Mouse (Mus musculus): ENCODE results near the gene Cenpx. TPM values are rescaled to one million over a fixed set of nuclear protein-coding genes. Genes with fewer than 3 reads are reported as not detected.
A peak's percentile ranks its signal among the peaks of the same experiment; 100 is the strongest.

Cenpx gene
- polyA plus RNA-seq, 1 experiment from 2014 or later: 99.1 TPM

DNA sequence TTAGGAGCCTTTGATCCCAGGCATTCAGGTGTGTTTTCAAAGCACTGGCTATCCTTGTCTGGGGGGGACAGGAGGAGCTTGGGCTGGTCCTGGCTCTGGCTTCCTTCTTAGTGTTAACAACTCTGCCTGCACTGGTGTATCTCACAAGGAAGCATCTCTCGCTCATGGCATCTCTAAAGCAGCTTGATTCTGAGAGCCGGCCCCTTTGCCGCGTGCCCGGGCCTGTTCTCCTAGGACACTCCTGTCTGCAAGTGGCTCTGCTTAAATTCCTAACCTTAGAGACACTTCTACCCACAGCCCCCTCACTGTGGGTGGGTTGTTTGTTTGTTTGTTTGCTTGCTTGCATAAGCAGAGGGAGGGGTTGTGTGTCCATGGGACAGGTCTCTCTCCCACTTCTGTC lies 5.6 kb downstream of the Cenpx start:
- 25% methylated on average over 5 of the region's 5 CpGs for WGBS
- peaks cover 43% of the 10 kb centered on the region for H3K36me3 ChIP-seq (ENCODE audit: control insufficient read depth, insufficient read depth, low read length)
- peaks cover 29% of the 10 kb centered on the region for H3K4me1 ChIP-seq (ENCODE audit: control insufficient read depth, insufficient read depth, low read length)
- H3K4me3 ChIP-seq (replicated peaks; ENCODE audit: low read depth, low read length): no peak overlapping the region
- no peak for DNase-seq
- no peak overlapping the region for H3K4me2 ChIP-seq (ENCODE audit: low read length)
- H3K27me3 ChIP-seq (ENCODE audit: control insufficient read depth, insufficient read depth, low read length): no peaks in the 10 kb centered on the region
- H3K27ac ChIP-seq (replicated peaks; ENCODE audit: low read depth, low read length): peak overlapping the region; percentile 52; the same call in 1 of the 2 replicates
- no peak for ATAC-seq (ENCODE audit: low FRiP score, low TSS enrichment)
- no peak overlapping the region for H3K9ac ChIP-seq (replicated peaks; ENCODE audit: low read length)
- H3K9me3 ChIP-seq (ENCODE audit: control insufficient read depth, low read length): no peaks in the 10 kb centered on the region

DNA sequence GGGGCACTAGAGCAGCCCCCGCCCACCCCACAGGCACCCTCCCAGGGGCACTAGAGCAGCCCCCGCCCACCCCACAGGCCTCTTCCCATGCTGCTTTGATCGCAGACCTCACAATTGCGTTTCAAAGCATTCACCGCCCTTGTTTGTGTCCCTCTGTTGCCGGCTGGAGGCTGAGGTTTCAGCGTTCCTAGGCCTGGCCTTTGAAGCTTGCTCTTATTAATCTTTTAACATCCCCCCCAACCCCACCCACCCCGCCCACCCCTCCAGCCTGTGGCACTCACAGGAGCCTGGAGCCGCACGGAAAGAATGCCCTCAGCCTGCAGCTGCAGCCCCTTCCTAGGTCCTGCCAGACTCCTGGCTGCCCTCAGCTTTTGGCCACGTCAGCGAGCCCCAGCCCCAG lies 6.3 kb downstream of the Cenpx start:
- Histone ChIP-seq H3K9me3 (ENCODE audit: control insufficient read depth, low read length) (no peaks in the 10 kb centered on the region), H3K4me2 (ENCODE audit: low read length) (no peak overlapping the region), H3K4me1 (ENCODE audit: control insufficient read depth, insufficient read depth, low read length) (peaks cover 23% of the 10 kb centered on the region), H3K27ac (replicated peaks; ENCODE audit: low read depth, low read length) (peak overlapping the region; percentile 52; the same call in 1 of the 2 replicates), H3K36me3 (ENCODE audit: control insufficient read depth, insufficient read depth, low read length) (peaks cover 47% of the 10 kb centered on the region), H3K4me3 (replicated peaks; ENCODE audit: low read depth, low read length) (no peak overlapping the region), H3K9ac (replicated peaks; ENCODE audit: low read length) (no peak overlapping the region; the same call in 1 of the 2 replicates), H3K27me3 (ENCODE audit: control insufficient read depth, insufficient read depth, low read length) (no peaks in the 10 kb centered on the region)
- DNase-seq: peak; percentile 52
- ATAC-seq (ENCODE audit: low FRiP score, low TSS enrichment): peak; percentile 17; the same call in 1 of the 2 replicates
- WGBS: 3% methylated on average over 11 of the region's 12 CpGs

DNA sequence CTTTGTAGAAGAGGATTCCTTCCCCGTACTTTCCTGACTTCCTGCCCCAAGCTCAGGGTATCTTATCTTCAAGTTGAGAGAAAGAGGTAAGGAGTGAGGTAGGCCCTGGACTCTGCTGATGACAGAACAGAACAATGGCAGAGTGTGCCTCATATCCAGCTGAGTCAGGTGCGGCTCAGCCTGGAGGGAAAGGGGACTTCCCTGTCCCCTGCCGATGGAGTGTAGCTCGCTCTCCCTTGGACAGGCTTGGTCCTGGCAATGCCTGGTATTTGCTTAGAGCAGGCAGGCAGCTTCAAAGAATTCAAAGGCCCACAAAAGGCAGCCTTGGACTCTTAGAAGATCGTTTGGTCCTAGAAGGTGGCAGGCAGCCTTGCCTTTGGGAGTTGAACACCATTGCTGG lies 7.4 kb downstream of the Cenpx start:
- Histone ChIP-seq H3K27ac (replicated peaks; ENCODE audit: low read depth, low read length) (no peak overlapping the region), H3K9ac (replicated peaks; ENCODE audit: low read length) (no peak overlapping the region), H3K4me2 (ENCODE audit: low read length) (no peak overlapping the region), H3K4me1 (ENCODE audit: control insufficient read depth, insufficient read depth, low read length) (peaks cover 23% of the 10 kb centered on the region), H3K9me3 (ENCODE audit: control insufficient read depth, low read length) (no peaks in the 10 kb centered on the region), H3K27me3 (ENCODE audit: control insufficient read depth, insufficient read depth, low read length) (no peaks in the 10 kb centered on the region), H3K4me3 (replicated peaks; ENCODE audit: low read depth, low read length) (no peak overlapping the region), H3K36me3 (ENCODE audit: control insufficient read depth, insufficient read depth, low read length) (peaks cover 51% of the 10 kb centered on the region)
- WGBS: 56% methylated on average over 5 of the region's 5 CpGs
- ATAC-seq (ENCODE audit: low FRiP score, low TSS enrichment): no peak
- DNase-seq: no peak

DNA sequence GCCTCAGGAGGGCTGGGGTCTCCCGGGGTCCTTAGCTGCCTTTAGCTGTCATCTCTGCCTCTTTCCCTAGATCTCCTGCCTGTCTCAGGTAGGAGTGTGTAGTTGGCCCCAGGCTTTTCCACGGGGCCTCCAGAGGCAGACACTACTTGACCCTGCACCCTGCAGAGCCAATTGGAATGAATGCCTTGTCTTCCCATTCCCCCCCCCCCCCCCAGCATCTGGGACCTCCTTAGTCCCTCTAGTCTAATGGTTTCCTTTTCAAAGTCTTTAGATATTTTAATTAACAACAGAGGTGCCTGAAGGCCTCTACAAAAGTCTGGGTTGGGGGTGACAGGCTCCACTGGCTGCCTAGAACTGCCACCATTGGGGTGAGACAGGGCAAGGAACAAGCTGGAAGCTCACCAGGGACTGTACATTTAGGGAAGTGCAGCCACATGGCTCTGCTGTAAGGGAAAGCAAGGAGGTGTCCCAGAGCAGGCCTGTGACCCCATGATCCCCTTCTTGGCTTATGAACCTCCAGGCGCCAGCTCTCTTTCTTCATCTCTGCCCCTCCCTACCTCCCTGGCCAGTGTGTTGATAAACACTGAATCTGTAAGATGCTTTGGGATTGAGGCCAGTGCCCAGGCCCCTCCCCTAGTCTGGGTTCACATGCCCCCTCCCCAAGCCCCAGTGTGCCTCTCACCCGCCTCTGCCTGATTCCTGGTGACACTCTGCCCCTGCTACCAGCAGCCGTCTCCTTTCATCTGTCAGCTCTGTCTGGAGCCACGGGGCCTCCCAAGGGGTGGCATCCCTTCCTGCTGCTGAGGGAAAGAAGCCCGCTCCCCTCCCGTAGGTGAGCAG lies 8.8 kb downstream of the Cenpx start:
- peak overlapping the region; percentile 17; the same call in 1 of the 2 replicates for H3K4me2 ChIP-seq (ENCODE audit: low read length)
- ATAC-seq (ENCODE audit: low FRiP score, low TSS enrichment) (peak; percentile 52; the same call in 1 of the 2 replicates), DNase-seq (peak; percentile 45)
- peaks cover 23% of the 10 kb centered on the region for H3K4me1 ChIP-seq (ENCODE audit: control insufficient read depth, insufficient read depth, low read length)
- WGBS: 17% methylated on average over 8 of the region's 8 CpGs
- H3K9ac ChIP-seq (replicated peaks; ENCODE audit: low read length): peak overlapping the region; percentile 37; the same call in 1 of the 2 replicates
- H3K27ac ChIP-seq (replicated peaks; ENCODE audit: low read depth, low read length): peak overlapping the region; percentile 61
- H3K36me3 ChIP-seq (ENCODE audit: control insufficient read depth, insufficient read depth, low read length): peaks cover 45% of the 10 kb centered on the region
- no peaks in the 10 kb centered on the region for H3K9me3 ChIP-seq (ENCODE audit: control insufficient read depth, low read length)
- no peaks in the 10 kb centered on the region for H3K27me3 ChIP-seq (ENCODE audit: control insufficient read depth, insufficient read depth, low read length)
- no peak overlapping the region for H3K4me3 ChIP-seq (replicated peaks; ENCODE audit: low read depth, low read length)

DNA sequence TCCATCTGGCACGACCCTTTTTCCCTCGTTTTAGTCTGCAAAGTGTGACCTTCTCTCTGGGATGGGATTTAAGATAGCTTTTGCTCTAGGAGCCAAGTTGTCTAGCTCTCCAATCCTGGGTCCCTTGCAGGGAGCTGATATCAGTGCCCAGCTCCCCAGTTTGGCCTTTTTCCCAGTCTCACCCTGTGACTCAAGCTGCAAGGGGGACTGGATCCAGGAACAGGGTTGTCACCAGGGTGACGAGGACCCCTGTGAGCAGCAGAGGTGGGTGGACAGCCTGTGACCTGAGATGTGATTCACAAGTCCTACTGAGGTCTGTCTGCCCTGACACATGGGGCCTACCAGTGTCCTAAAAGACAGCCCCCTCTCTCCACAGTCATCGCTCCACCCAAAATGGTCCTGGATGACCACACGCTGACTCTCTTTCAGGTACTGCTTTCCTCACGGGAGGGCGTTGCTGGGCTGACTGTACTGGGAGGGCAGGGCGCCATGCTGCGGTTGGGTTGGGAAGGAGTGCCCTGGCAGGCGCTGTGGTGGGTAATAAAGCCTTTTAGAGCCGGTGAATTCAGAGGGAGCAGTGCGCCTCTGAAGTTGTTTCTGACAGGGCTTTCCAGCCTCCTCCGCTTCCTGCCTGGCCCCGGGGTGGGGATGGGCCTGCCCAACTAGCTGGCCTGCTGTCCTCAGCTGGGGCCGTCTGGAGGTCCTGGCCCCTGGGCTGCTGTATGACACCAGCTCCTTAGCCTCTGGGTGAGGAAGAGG lies 9.7 kb downstream of the Cenpx start:
- Histone ChIP-seq H3K9me3 (ENCODE audit: control insufficient read depth, low read length) (no peaks in the 10 kb centered on the region), H3K4me1 (ENCODE audit: control insufficient read depth, insufficient read depth, low read length) (peaks cover 23% of the 10 kb centered on the region), H3K27ac (replicated peaks; ENCODE audit: low read depth, low read length) (peak overlapping the region; percentile 61), H3K27me3 (ENCODE audit: control insufficient read depth, insufficient read depth, low read length) (no peaks in the 10 kb centered on the region), H3K4me3 (replicated peaks; ENCODE audit: low read depth, low read length) (no peak overlapping the region), H3K9ac (replicated peaks; ENCODE audit: low read length) (no peak overlapping the region), H3K36me3 (ENCODE audit: control insufficient read depth, insufficient read depth, low read length) (peaks cover 37% of the 10 kb centered on the region), H3K4me2 (ENCODE audit: low read length) (no peak overlapping the region)
- DNase-seq: no peak
- 37% methylated on average over 15 of the region's 15 CpGs for whole genome bisulfite sequencing
- ATAC-seq (ENCODE audit: low FRiP score, low TSS enrichment): no peak

DNA sequence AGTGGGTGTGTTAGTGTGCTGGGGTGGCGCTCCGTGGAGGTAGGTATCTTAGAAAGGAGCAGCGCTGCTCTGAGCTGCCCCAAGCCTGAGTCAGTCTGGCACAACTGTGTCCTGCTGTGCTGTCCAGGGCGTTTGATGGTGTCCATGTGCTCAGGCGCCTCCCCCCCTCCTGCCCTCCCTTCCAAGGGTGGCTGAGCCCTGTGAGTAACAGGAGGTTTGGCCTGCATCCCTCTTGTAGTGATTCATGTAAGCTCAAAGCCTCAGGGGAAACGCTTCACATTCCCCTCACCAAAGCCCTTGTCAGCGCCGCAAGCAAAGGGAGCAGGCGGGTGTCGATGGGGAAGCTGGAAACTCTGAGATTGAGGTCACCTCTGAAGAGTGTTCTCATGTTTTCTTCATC lies 15.8 kb downstream of the Cenpx start:
- Histone ChIP-seq H3K4me1 (ENCODE audit: control insufficient read depth, insufficient read depth, low read length) (peaks cover 7% of the 10 kb centered on the region), H3K27ac (replicated peaks; ENCODE audit: low read depth, low read length) (no peak overlapping the region), H3K36me3 (ENCODE audit: control insufficient read depth, insufficient read depth, low read length) (peaks cover 39% of the 10 kb centered on the region), H3K27me3 (ENCODE audit: control insufficient read depth, insufficient read depth, low read length) (no peaks in the 10 kb centered on the region), H3K4me2 (ENCODE audit: low read length) (no peak overlapping the region), H3K9ac (replicated peaks; ENCODE audit: low read length) (no peak overlapping the region), H3K4me3 (replicated peaks; ENCODE audit: low read depth, low read length) (no peak overlapping the region), H3K9me3 (ENCODE audit: control insufficient read depth, low read length) (no peaks in the 10 kb centered on the region)
- ATAC-seq (ENCODE audit: low FRiP score, low TSS enrichment): no peak
- 72% methylated on average over 10 of the region's 10 CpGs for WGBS
- DNase-seq: no peak

DNA sequence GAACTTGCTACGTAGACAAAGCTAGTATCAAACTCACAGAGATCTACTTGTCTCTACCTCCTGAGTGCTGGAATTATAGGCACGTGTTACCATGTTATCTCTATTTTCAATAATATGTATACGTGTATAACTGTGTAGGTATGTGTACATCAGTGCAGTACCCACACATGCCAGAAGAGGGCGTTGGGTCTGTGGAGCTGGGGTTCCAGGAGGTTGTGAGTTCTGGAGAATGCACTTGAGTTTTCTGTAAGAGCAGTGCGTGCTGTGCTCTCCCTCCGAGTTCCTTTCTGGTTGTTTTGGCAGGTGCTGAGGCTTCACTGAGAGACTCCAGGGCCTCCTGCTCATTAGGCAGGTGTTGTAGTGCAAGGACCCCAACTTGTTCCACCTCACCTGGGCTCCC lies 17.0 kb downstream of the Cenpx start:
- Histone ChIP-seq H3K4me2 (ENCODE audit: low read length) (no peak overlapping the region), H3K4me3 (replicated peaks; ENCODE audit: low read depth, low read length) (no peak overlapping the region), H3K27me3 (ENCODE audit: control insufficient read depth, insufficient read depth, low read length) (no peaks in the 10 kb centered on the region), H3K4me1 (ENCODE audit: control insufficient read depth, insufficient read depth, low read length) (peaks cover 7% of the 10 kb centered on the region), H3K27ac (replicated peaks; ENCODE audit: low read depth, low read length) (no peak overlapping the region), H3K9ac (replicated peaks; ENCODE audit: low read length) (no peak overlapping the region), H3K9me3 (ENCODE audit: control insufficient read depth, low read length) (no peaks in the 10 kb centered on the region), H3K36me3 (ENCODE audit: control insufficient read depth, insufficient read depth, low read length) (peaks cover 38% of the 10 kb centered on the region)
- WGBS: 95% methylated on average over 6 of the region's 6 CpGs
- ATAC-seq (ENCODE audit: low FRiP score, low TSS enrichment) (no peak), DNase-seq (no peak)

DNA sequence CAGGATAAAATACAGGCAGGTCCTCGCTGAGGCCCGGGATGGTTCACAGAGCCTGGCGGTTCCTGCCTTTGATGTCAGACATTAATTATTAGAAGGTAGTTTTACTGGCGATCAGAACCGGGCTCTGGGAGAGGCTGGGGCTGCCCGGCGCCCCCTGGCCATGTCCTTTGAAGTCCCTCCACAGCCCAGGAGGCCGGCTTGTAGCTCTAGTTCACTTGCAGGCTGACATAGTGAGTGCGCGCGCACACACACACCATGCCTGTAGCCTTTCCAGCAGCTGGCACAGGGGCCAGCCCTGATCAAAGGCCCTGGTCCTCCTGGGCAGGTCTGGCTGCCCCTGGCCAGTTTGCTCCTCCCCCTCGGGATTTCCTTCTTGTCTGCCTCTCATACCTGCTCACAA lies 17.9 kb downstream of the Cenpx start:
- H3K9me3 ChIP-seq (ENCODE audit: control insufficient read depth, low read length): no peaks in the 10 kb centered on the region
- 36% methylated on average over 12 of the region's 12 CpGs for WGBS
- peak; percentile 60 for DNase-seq

More for the DNA sequence above, 17.9 kb downstream of the Cenpx start:
- Histone ChIP-seq H3K36me3 (ENCODE audit: control insufficient read depth, insufficient read depth, low read length) (peaks cover 35% of the 10 kb centered on the region), H3K9ac (replicated peaks; ENCODE audit: low read length) (no peak overlapping the region), H3K4me1 (ENCODE audit: control insufficient read depth, insufficient read depth, low read length) (peaks cover 7% of the 10 kb centered on the region), H3K4me2 (ENCODE audit: low read length) (no peak overlapping the region), H3K4me3 (replicated peaks; ENCODE audit: low read depth, low read length) (no peak overlapping the region), H3K27me3 (ENCODE audit: control insufficient read depth, insufficient read depth, low read length) (no peaks in the 10 kb centered on the region), H3K27ac (replicated peaks; ENCODE audit: low read depth, low read length) (peak overlapping the region; percentile 61)
- ATAC-seq (ENCODE audit: low FRiP score, low TSS enrichment): peak; percentile 55; the same call in 1 of the 2 replicates
